Mouse (Mus musculus) C2C12 (cell line): ENCODE data around the gene Hbs1l.

Source experiments
- CTCF ChIP-seq: IDR thresholded peaks from one replicate; pipeline ENCODE4 v1.5.1; 2011; ENCODE audit not compliant: control insufficient read depth, insufficient read depth, insufficient read length
- MAX ChIP-seq: IDR thresholded peaks from one replicate; pipeline ENCODE4 v1.6.1; 2011; ENCODE audit warnings: mild to moderate bottlenecking, control low read depth

- TF ChIP-seq CTCF = no peak
- no peak for TF ChIP-seq MAX
Observed at GRCm38 (mm10) chr10:21316123-21316522, 20.3 kb downstream of the Hbs1l start.
